Mouse (Mus musculus) small intestine, adult 2 months (tissue): ENCODE measurements around the gene Gm20388. TPM values are rescaled to one million over a fixed set of nuclear protein-coding genes. Genes with fewer than 3 reads are reported as not detected.

Experiments used
- H3K27ac ChIP-seq: fragments of 200-500 bp; 2 replicates; pipeline ENCODE4 v1.5.1; 2012; ENCODE audit warnings: low read depth, low read length, control low read depth, inconsistent platforms; ENCODE audit not compliant: insufficient read depth
- H3K27me3 ChIP-seq: fragments of 200-500 bp; 2 replicates; pipeline ENCODE4 v1.6.1; 2012; ENCODE audit warnings: mild to moderate bottlenecking, moderate library complexity, low read length, inconsistent platforms; ENCODE audit not compliant: control insufficient read depth, insufficient read depth
- H3K36me3 ChIP-seq: fragments of 200-500 bp; 2 replicates; pipeline ENCODE4 v1.6.1; 2012; ENCODE audit warnings: mild to moderate bottlenecking, low read length, control low read depth, inconsistent platforms; ENCODE audit not compliant: control insufficient read depth, insufficient read depth
- H3K4me1 ChIP-seq: fragments of 200-500 bp; 2 replicates; pipeline ENCODE4 v1.6.1; 2012; ENCODE audit warnings: low read length, inconsistent platforms, mixed read lengths; ENCODE audit not compliant: control insufficient read depth, insufficient read depth, insufficient read length
- H3K4me3 ChIP-seq: fragments of 200-500 bp; 2 replicates; pipeline ENCODE4 v1.5.1; 2012; ENCODE audit warnings: low read depth, mild to moderate bottlenecking, control low read depth, inconsistent platforms, low read length, moderate library complexity
- CTCF ChIP-seq: fragments of 200-500 bp; IDR thresholded peaks from 2 replicates; pipeline ENCODE4 v1.5.1; 2012; ENCODE audit warnings: low read depth, mild to moderate bottlenecking, control low read depth, inconsistent platforms, low read length, moderate library complexity, mixed read lengths; ENCODE audit not compliant: insufficient replicate concordance, insufficient read length; ENCODE audit errors: extremely low read depth
- POLR2A ChIP-seq: fragments of 200-500 bp; IDR thresholded peaks from 2 replicates; pipeline ENCODE4 v1.6.1; 2012; ENCODE audit warnings: low read depth, mild to moderate bottlenecking, control low read depth, inconsistent platforms, low read length, moderate library complexity
- WGBS: fragments of 180-500 bp; shearing (Covaris S2); methylation state at CpG from one replicate; pipeline ENCODE4 v1.1.7; 2018; 5-methylcytosine and 5-hydroxymethylcytosine counted together
- polyA plus RNA-seq: library from polyadenylated mRNA; depleted of rRNA; stranded (reverse); fragments of >200 nt; gene quantifications from 2 replicates; pipeline ENCODE4 v1.2.3, GENCODE M21; 2012

Gene Gm20388
- polyA plus RNA-seq, 1 experiment, result 37.3 TPM

DNA sequence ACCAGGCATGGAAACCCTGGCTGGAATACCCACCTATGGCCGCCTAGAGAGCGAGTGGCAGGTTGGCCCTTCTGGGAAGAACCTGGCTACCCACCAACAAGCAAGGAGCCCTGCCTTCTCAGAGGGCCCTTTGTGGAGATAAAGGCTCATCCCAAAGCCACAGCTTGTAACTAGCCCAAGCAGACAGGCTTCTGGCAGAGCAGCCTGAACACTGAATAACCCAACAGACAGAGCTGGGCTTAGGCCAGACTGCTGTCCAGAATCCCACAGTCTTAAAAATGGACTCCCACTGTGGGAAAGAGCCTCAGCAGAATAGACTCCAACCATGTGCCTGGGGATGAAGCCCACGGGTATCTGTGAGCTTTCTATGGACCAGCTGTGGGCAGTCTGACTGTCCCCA lies 1973.5 kb downstream of the Gm20388 start:
- no peaks in the 10 kb centered on the region for H3K27me3 ChIP-seq
- H3K4me1 ChIP-seq, result no peaks in the 10 kb centered on the region
- WGBS, result 84% methylated on average over 3 of the region's 3 CpGs
- TF ChIP-seq CTCF (no peak), POLR2A (no peak)
- no peak overlapping the region for H3K27ac ChIP-seq
- H3K4me3 ChIP-seq, result no peak overlapping the region
- H3K36me3 ChIP-seq, result peaks cover 22% of the 10 kb centered on the region

DNA sequence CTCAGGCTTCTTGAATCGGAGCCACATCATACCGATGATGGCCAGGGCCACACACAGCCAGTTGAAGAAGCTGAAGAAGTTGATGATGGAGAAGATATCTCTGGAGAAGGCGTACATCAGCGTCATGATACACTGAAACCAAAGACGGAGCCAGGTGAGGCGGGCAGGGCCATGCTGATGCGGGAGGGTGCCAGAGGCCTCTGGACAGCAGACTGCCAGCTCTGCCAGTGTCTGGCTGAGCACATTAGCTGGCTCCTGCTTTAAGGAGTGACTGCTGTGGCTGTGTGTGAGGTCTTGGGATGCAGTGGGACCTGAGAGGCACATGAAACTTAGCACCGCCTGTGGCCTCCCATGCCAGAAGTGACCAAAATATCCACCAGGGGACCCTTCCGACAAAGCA lies 1974.4 kb downstream of the Gm20388 start:
- TF ChIP-seq CTCF (no peak), POLR2A (no peak)
- 95% methylated on average over 9 of the region's 9 CpGs for WGBS
- Histone ChIP-seq H3K4me1 (no peaks in the 10 kb centered on the region), H3K27me3 (no peaks in the 10 kb centered on the region), H3K4me3 (no peak overlapping the region), H3K36me3 (peaks cover 22% of the 10 kb centered on the region), H3K27ac (no peak overlapping the region)

DNA sequence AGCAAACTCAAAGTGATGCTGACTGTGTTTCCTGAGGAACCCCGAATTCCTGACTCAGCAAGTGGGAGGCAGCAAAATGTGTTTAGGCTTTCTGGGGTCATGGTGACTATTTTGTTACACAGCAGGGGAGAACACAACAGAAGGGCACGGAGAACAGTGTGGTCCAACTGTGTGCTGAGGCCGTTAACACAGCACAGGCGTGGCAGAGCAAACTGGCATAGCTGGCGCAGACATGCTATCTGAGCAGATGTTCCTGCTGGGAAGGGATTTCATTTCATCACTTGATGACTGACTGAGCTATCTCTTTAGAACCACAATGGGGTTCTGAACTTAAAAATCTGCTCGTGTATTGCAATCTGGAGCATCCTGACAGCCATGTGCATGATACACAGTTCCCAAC lies 1974.8 kb downstream of the Gm20388 start:
- no peak overlapping the region for H3K4me3 ChIP-seq
- H3K27ac ChIP-seq, result no peak overlapping the region
- H3K36me3 ChIP-seq, result peaks cover 22% of the 10 kb centered on the region
- WGBS, result 88% methylated on average over 6 of the region's 6 CpGs
- no peaks in the 10 kb centered on the region for H3K27me3 ChIP-seq
- TF ChIP-seq POLR2A (no peak), CTCF (no peak)
- H3K4me1 ChIP-seq, result no peaks in the 10 kb centered on the region

DNA sequence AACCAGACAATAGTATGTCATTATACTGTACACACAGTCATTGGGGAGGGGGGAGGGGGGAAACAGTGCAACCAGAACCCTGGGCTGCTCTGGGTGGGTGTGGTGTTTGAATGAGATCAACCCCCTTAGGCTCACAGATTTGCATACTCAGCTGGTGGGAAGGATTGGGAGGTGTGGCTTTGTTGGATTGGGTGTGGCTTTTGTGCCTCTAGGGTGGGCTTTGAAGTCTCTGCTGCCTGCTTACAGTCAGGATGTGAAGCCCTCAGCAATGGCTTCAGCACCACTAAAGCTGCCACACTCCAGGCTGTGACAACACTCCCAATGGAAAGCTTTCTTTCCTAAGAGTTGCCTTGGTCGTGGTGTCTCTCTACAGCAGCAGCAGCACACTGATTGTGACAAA lies 1976.9 kb downstream of the Gm20388 start:
- Histone ChIP-seq H3K4me1 (no peaks in the 10 kb centered on the region), H3K36me3 (peaks cover 20% of the 10 kb centered on the region), H3K4me3 (no peak overlapping the region), H3K27ac (no peak overlapping the region), H3K27me3 (no peaks in the 10 kb centered on the region)
- TF ChIP-seq POLR2A (no peak), CTCF (no peak)
- 85% methylated on average over 1 of the region's 1 CpGs for WGBS

DNA sequence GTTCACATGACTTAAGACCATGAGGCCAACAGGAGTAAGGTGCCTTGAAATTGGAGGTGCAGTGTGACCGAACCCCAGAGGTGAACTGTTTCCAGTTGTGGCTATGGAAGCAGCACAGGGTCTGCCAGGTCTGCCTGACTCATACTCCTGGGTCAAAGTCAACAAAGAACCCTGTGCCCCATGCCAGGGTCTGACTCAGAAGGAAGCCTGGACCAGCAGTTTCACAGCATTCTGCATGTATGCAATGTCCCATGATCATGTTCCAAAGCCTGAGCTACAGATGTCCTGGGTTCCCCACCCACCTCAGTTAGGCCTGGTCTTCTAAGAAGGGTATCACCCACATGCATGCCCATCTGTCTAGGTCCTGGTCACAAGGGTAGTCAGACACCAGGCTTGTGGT lies 1978.7 kb downstream of the Gm20388 start:
- WGBS, result 82% methylated on average over 1 of the region's 1 CpGs

DNA sequence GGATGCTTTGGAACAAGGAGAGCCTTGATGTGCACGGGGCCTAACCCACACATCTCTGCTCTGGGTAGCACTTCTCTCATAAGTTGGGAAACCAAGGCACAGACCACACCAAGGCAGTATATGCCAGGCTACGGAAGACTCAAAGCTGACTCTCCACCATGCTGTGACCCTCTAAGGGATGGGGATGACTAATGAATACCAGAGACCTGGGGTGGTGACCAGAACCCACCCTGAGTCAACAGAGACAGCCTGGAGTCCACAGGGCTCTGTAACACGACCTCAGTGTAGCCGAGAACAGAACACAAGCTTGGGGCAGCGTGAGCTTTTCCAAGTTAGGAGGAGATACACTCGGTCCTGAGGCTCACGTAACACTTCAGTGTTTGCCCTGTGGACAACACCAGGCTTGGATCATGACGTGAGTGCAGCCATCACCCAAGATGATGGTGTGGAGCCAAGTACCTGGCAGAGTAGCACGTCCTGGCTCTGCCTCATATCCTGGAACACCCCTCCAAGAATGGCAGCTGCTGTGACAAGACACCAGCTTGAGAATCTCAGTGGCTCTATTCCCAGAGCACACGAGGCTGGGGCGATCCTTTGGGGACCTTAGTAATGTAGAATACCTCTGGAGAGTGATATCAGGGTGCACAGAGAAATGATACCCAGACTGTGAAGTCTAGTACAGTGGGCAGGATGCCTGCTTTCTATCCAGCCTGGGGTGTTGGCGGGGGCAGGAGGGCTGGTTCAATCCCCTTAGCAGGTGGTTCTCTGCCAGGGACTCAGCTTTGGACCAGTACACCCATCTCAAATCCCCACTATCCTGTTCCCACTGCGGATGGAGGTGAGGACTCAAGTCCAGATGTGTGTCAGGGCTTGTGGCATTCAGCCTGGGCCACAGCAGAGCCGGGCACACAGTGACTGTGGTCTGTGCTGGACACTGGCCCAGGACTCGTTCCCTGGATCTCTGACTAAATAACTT lies 1979.5 kb downstream of the Gm20388 start:
- H3K36me3 ChIP-seq, result peaks cover 5% of the 10 kb centered on the region; the same call in 1 of the 2 replicates
- no peaks in the 10 kb centered on the region for H3K4me1 ChIP-seq
- TF ChIP-seq CTCF (no peak), POLR2A (no peak)
- no peak overlapping the region for H3K4me3 ChIP-seq
- WGBS, result 79% methylated on average over 15 of the region's 15 CpGs
- H3K27me3 ChIP-seq, result no peaks in the 10 kb centered on the region
- no peak overlapping the region for H3K27ac ChIP-seq

More for the DNA sequence above, 1978.7 kb downstream of the Gm20388 start:
- no peaks in the 10 kb centered on the region for H3K27me3 ChIP-seq
- H3K4me1 ChIP-seq, result no peaks in the 10 kb centered on the region
- H3K36me3 ChIP-seq, result peaks cover 7% of the 10 kb centered on the region
- no peak for TF ChIP-seq CTCF
- H3K27ac ChIP-seq, result no peak overlapping the region
- H3K4me3 ChIP-seq, result no peak overlapping the region

DNA sequence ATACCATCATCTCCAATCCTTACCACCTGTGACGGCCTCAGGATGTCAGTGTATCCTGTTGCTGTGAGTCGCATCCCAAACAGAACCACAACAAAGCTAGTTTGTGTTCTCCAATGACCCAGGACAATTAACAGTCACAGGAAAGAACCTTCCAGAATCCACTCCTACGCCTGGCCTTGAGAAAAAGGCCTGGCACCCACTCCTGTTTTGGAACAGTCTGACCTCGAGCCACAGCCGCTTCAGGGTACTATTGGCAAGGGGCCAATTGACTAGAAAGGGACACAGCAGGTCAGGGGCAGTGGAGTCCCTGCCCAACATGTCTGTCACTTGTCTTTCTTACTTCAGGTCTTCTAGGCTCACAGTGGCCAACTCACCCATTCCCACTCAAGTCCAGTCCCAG lies 1982.2 kb downstream of the Gm20388 start:
- WGBS, result 79% methylated on average over 5 of the region's 5 CpGs
- Histone ChIP-seq H3K4me1 (peaks cover 18% of the 10 kb centered on the region), H3K27ac (no peak overlapping the region), H3K4me3 (no peak overlapping the region), H3K36me3 (no peaks in the 10 kb centered on the region), H3K27me3 (no peaks in the 10 kb centered on the region)
- TF ChIP-seq CTCF, result no peak
- TF ChIP-seq POLR2A, result no peak
